Mouse (Mus musculus) intestine, embryonic 14.5 days (tissue): ENCODE measurements around the gene Cd163l1. TPM values are rescaled to one million over a fixed set of nuclear protein-coding genes. Genes with fewer than 3 reads are reported as not detected.

Experiments used
- ATAC-seq: fragments of 200-750 bp; cut with Nextera tagmentation; replicated peaks from 2 replicates; pipeline ENCODE4 v1.8.0; 2017; ENCODE audit warnings: low read depth, moderate number of reproducible peaks, moderate TSS enrichment, moderate library complexity; ENCODE audit not compliant: low FRiP score, low TSS enrichment
- DNase-seq: peaks from one replicate; pipeline ENCODE4 v3.0.0-alpha.2; 2018; ENCODE audit warnings: low spot score
- H3K27ac ChIP-seq: fragments of 300-500 bp; sonication (generic); 2 replicates; pipeline ENCODE4 v1.5.1; 2014; ENCODE audit warnings: low read depth, mild to moderate bottlenecking, control low read depth
- H3K27me3 ChIP-seq: fragments of 300-500 bp; sonication (generic); replicated peaks from 2 replicates; pipeline ENCODE4 v1.6.1; 2014; ENCODE audit warnings: low read length, control low read depth; ENCODE audit not compliant: control insufficient read depth, insufficient read depth
- H3K36me3 ChIP-seq: fragments of 300-500 bp; sonication (generic); 2 replicates; pipeline ENCODE4 v1.6.1; 2014; ENCODE audit warnings: low read length, control low read depth; ENCODE audit not compliant: control insufficient read depth, insufficient read depth
- H3K4me1 ChIP-seq: fragments of 300-500 bp; sonication (generic); replicated peaks from 2 replicates; pipeline ENCODE4 v1.6.1; 2014; ENCODE audit warnings: low read length, control low read depth, mixed read lengths; ENCODE audit not compliant: control insufficient read depth, insufficient read depth
- H3K4me2 ChIP-seq: fragments of 300-500 bp; sonication (generic); 2 replicates; pipeline ENCODE4 v1.6.1; 2014; ENCODE audit warnings: low read length
- H3K4me3 ChIP-seq: fragments of 300-500 bp; sonication (generic); 2 replicates; pipeline ENCODE4 v1.5.1; 2014; ENCODE audit warnings: low read depth, low read length, control low read depth, mixed read lengths
- H3K9ac ChIP-seq: fragments of 300-500 bp; sonication (generic); 2 replicates; pipeline ENCODE4 v1.6.1; 2014; ENCODE audit warnings: mild to moderate bottlenecking, low read length
- H3K9me3 ChIP-seq: fragments of 300-500 bp; sonication (generic); 2 replicates; pipeline ENCODE4 v1.6.1; 2016; ENCODE audit warnings: low read length, control low read depth; ENCODE audit not compliant: control insufficient read depth
- WGBS: fragments of 180-500 bp; shearing (Covaris S2); extraction: QIAGEN DNeasy Blood & Tissue Kit; methylation state at CpG from one replicate; pipeline ENCODE4 v1.1.7; 2014; 5-methylcytosine and 5-hydroxymethylcytosine counted together
- polyA plus RNA-seq: library from polyadenylated mRNA; unstranded; fragments of >200 nt; fragmentation: Nextera tagmentation; extraction: Ambion mirVana; gene quantifications from 2 replicates; pipeline ENCODE4 v1.2.1, GENCODE M21; 2014

Cd163l1 gene
- 0.07 TPM in 1 of 2 replicates, not detected in the other for polyA plus RNA-seq

DNA sequence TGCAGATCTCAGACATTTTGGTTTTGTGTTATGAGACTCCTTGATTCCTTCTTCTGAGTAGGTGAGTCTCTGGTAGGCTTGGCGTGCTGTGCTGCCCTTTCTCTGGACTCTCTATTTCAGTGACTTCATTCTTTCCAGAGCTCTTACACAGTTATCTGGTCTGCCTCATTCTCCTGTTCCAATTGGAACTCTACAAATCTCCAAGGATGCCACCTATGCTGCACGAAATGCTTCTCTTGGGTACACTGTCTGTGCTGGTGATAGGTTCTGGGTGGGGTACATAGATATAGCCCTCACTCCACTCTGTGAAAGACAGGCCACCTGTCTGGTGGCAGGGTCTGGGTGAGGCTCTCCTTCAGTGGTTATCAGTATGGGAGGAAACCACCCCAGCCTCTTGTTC, at the start of gene Cd163l1:
Gene Cd163l1 (plus strand): TSS at position 301 of the 400 bp plus-strand sequence.
- Histone ChIP-seq H3K36me3 (no peaks in the 10 kb centered on the region), H3K4me1 (no peaks in the 10 kb centered on the region), H3K27me3 (no peaks in the 10 kb centered on the region), H3K4me3 (no peak within 1 kb of the TSS), H3K27ac (no peak within 1 kb of the TSS), H3K9me3 (no peaks in the 10 kb centered on the region), H3K4me2 (no peak within 1 kb of the TSS), H3K9ac (no peak within 1 kb of the TSS)
- DNase-seq: no peak
- 84% methylated on average over 2 of the region's 2 CpGs for WGBS
- ATAC-seq: no peak

DNA sequence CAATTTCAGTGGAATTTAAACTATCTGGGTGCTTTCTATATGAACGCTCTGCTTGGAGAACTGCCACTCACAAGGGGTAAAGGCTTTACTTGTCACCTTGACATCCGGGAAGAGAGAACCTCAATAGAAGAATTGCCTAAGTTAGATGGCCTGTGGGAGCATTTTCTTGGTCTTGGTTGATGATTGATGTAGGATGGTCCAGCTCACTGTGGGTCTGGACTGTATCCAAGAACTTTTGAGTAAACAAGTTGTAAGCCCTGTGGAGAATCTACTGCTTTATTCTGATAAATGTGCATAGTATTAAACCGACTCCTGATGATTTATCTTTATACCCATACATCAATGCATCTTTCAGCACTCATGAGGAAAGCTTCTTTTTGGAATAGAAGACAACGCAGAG, 48.7 kb upstream of the Cd163l1 start:
- no peak for ATAC-seq
- Histone ChIP-seq H3K4me3 (no peak overlapping the region), H3K36me3 (no peaks in the 10 kb centered on the region), H3K9ac (no peak overlapping the region), H3K27ac (no peak overlapping the region), H3K27me3 (no peaks in the 10 kb centered on the region), H3K4me1 (no peaks in the 10 kb centered on the region), H3K9me3 (no peaks in the 10 kb centered on the region), H3K4me2 (no peak overlapping the region)
- DNase-seq: no peak
- WGBS: 55% methylated on average over 4 of the region's 4 CpGs

DNA sequence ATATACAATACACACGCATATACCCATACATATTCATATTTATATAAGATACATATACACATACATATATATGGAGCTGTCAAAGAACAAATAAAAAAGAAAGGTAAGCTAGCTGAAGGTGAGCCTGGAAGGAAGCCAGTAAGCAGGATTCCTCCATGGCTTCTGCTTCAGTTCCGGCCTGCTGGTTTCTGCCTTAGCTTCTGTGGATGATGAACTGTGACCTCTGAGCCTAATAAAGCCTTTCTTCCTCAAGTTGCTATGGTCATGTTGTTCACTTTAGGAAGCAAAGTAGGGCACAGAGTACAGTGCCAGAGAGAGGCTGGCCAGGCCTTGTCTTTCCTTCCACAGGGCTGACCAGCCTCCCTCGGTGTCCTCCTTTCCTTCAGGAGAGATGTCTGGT, 47.2 kb upstream of the Cd163l1 start:
- Histone ChIP-seq H3K9ac (no peak overlapping the region), H3K4me3 (no peak overlapping the region), H3K27me3 (no peaks in the 10 kb centered on the region), H3K9me3 (no peaks in the 10 kb centered on the region), H3K36me3 (no peaks in the 10 kb centered on the region), H3K4me2 (no peak overlapping the region), H3K4me1 (no peaks in the 10 kb centered on the region), H3K27ac (no peak overlapping the region)
- ATAC-seq (no peak), DNase-seq (no peak)
- WGBS: 92% methylated on average over 3 of the region's 3 CpGs

DNA sequence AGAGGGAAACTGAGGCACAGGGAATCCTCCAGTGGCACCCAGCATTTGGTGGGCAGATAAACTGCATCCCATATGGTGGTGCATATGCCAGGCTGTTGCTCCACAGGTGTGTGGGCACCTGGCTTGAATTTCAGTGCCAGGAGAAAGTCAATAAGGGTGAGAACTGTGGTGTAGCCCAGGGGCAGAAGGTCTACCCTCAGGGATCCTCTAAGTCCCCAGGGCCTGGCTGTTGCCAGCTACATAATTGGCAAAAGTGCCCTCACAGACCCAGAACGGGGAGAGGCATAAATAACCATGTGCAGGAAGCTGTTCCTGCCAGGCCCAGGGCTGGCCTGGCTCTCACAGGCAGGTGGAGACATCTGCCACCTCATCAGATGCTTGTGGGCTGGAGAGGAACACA, 45.1 kb upstream of the Cd163l1 start, which contains the start of gene Olfr523:
Gene Olfr523 (plus strand): TSS at position 282 of the 400 bp plus-strand sequence.
- no peak for ATAC-seq
- DNase-seq: no peak
- Histone ChIP-seq H3K27ac (no peak within 1 kb of the TSS), H3K4me2 (no peak within 1 kb of the TSS), H3K4me3 (no peak within 1 kb of the TSS), H3K9ac (no peak within 1 kb of the TSS), H3K9me3 (no peaks in the 10 kb centered on the region), H3K4me1 (no peaks in the 10 kb centered on the region), H3K36me3 (no peaks in the 10 kb centered on the region), H3K27me3 (no peaks in the 10 kb centered on the region)
- 53% methylated on average over 1 of the region's 1 CpGs for WGBS

DNA sequence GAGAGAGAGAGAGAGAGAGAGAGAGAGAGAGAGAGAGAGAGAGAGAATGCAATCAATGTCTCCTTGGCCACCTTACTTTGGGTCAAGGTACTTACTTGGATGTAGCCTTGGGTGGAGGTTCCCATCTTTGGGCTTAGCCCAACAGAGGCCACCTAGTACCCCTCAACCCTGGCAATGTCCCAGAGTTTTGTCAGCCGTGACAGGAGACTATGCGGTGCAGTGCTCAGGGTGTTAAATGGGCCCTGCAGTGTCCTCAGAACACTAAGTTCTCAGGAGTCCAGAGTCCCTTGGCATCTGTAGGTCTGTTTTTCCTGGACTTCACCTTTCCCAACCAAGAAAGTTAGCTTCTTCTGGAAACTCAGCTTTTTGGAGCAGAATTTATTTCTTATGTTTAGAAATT, 38.9 kb upstream of the Cd163l1 start:
- H3K4me3 ChIP-seq: no peak overlapping the region
- no peaks in the 10 kb centered on the region for H3K4me1 ChIP-seq
- no peak for DNase-seq
- H3K27ac ChIP-seq: no peak overlapping the region
- H3K9me3 ChIP-seq: no peaks in the 10 kb centered on the region
- no peak overlapping the region for H3K9ac ChIP-seq
- H3K27me3 ChIP-seq: no peaks in the 10 kb centered on the region
- ATAC-seq: no peak
- H3K4me2 ChIP-seq: no peak overlapping the region
- WGBS: 86% methylated on average over 2 of the region's 2 CpGs
- H3K36me3 ChIP-seq: no peaks in the 10 kb centered on the region

DNA sequence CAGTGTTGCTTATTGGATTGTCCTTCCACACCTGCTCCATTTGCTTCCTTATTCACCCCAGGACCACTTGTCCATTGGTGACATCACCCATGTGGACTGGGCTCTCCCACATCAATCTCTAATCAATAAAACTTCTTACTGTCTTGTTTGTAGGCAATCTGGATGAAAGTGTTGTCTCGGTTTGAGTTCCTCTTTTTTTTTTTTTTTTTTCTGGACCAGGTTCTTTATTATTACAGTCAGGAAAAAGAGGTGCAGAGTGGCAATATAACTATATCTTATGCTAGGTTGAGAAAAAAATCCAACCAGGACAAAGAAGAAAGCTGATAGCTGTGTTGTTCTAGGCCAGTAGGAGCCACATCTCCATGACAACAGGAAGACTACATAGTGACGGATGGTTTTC, 37.4 kb upstream of the Cd163l1 start:
- Histone ChIP-seq H3K4me3 (no peak overlapping the region), H3K27ac (no peak overlapping the region), H3K4me1 (no peaks in the 10 kb centered on the region), H3K9ac (no peak overlapping the region), H3K27me3 (no peaks in the 10 kb centered on the region), H3K36me3 (no peaks in the 10 kb centered on the region), H3K4me2 (no peak overlapping the region), H3K9me3 (no peaks in the 10 kb centered on the region)
- ATAC-seq (no peak), DNase-seq (no peak)
- 85% methylated on average over 2 of the region's 2 CpGs for WGBS

DNA sequence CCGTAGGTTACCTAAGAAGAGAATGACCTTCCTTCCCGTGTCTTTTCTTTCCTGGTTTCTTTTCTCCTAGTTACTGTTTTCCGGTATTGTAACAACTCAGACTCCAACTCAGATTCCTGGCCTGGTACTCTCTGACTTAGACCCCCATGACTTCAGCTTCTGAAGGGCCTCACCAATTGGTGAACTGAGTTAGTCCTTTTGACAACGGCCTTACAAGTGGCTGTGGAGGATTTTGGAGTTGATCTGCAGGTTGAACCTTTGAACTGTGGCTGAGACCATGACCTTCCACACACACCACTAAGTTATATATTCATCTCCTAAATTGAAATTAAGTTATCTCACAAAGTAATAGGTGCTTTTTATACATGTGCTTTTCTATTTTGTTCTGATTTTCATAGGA, 33.9 kb upstream of the Cd163l1 start:
- H3K9ac ChIP-seq: no peak overlapping the region
- no peaks in the 10 kb centered on the region for H3K9me3 ChIP-seq
- H3K4me1 ChIP-seq: no peaks in the 10 kb centered on the region
- H3K36me3 ChIP-seq: no peaks in the 10 kb centered on the region
- H3K4me2 ChIP-seq: no peak overlapping the region
- no peak for DNase-seq
- ATAC-seq: no peak
- H3K27ac ChIP-seq: no peak overlapping the region
- no peaks in the 10 kb centered on the region for H3K27me3 ChIP-seq
- WGBS: 88% methylated on average over 4 of the region's 4 CpGs
- no peak overlapping the region for H3K4me3 ChIP-seq

DNA sequence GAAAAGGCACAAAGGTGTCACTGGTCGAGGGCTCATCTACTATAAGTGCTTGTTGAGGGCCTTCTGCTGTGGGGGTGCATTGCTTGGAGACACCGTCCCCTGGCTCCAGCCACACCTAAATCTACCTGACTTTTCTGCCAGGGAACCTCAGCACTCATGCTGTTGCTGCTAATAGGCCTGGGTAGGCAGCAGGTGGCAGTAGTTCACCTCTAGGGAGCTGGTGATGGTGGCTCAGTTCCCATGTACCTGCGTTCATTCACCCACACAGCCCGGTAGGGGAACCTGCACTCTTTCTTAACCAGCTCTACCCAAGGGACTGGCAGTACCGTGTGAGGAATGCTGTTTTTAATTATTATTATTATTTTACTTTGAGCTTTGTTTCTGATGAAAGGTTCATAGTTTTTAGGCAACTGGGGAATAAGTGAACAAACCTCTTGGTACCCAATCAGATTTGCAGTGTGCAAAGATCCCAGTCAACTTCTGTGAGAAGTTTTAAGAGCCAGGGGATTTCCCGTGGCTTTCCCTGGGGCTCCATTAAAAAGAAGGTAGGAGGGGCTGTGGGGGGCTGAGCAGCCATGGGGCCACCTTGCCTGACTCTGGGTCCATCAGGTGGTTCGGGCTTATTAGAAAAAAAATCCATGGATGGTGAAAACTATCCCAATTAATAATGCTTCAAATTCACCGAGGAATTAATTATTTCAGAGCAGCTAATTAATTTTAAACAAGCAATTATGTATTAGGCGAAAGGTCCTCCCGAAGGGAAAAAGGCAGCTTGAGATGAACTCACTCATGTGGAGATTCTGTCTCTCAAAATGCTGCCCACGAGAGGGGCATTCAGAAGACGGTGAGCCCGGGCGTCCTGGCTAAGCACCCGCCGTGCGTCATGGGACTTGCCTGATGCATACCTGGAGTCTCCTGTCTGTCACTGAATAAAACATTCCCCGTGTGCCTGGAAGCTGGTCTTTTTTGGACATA, 31.1 kb upstream of the Cd163l1 start:
- no peak overlapping the region for H3K4me2 ChIP-seq
- 68% methylated on average over 18 of the region's 18 CpGs for WGBS
- no peak overlapping the region for H3K4me3 ChIP-seq
- no peak overlapping the region for H3K9ac ChIP-seq
- ATAC-seq (no peak), DNase-seq (no peak)
- H3K36me3 ChIP-seq: no peaks in the 10 kb centered on the region
- no peaks in the 10 kb centered on the region for H3K27me3 ChIP-seq
- no peak overlapping the region for H3K27ac ChIP-seq
- H3K4me1 ChIP-seq: no peaks in the 10 kb centered on the region
- H3K9me3 ChIP-seq: no peaks in the 10 kb centered on the region
